Mouse (Mus musculus): ENCODE data around the gene Nos3. TPM values are rescaled to one million over a fixed set of nuclear protein-coding genes. Genes with fewer than 3 reads are reported as not detected.

The Nos3 gene
- polyA plus RNA-seq, 1 experiment = 4.0 TPM

- WGBS = 61% methylated on average over 6 of the region's 6 CpGs
- no peak overlapping the region for H3K27ac ChIP-seq (ENCODE audit: insufficient read depth, low read depth, low read length)
Measured at GRCm38 (mm10) chr5:24384407-24384806, 19.8 kb downstream of the Nos3 start.

GRCm38 (mm10) chr5:24385374-24385773 is 20.8 kb downstream of the Nos3 start:
- no peaks in the 10 kb centered on the region for H3K36me3 ChIP-seq (ENCODE audit: control insufficient read depth, insufficient read depth, low read length)
- TF ChIP-seq CTCF (IDR thresholded peaks at IDR 0.05; ENCODE audit: extremely low read depth, insufficient read length, insufficient replicate concordance, low read depth, low read length) (no peak), POLR2A (IDR thresholded peaks at IDR 0.05; ENCODE audit: low read depth, low read length) (no peak)
- H3K4me3 ChIP-seq (ENCODE audit: low read depth, low read length) = no peak overlapping the region
- no peak overlapping the region for H3K27ac ChIP-seq (ENCODE audit: insufficient read depth, low read depth, low read length)
- peaks cover 14% of the 10 kb centered on the region; the same call in 1 of the 2 replicates for H3K27me3 ChIP-seq (ENCODE audit: control insufficient read depth, insufficient read depth, low read length)
- peaks cover 25% of the 10 kb centered on the region for H3K4me1 ChIP-seq (ENCODE audit: control insufficient read depth, insufficient read depth, insufficient read length, low read length)
- 93% methylated on average over 5 of the region's 5 CpGs for WGBS

More at GRCm38 (mm10) chr5:24384407-24384806, 19.8 kb downstream of the Nos3 start:
- TF ChIP-seq POLR2A (IDR thresholded peaks at IDR 0.05; ENCODE audit: low read depth, low read length) = no peak
- H3K36me3 ChIP-seq (ENCODE audit: control insufficient read depth, insufficient read depth, low read length) = no peaks in the 10 kb centered on the region
- H3K27me3 ChIP-seq (ENCODE audit: control insufficient read depth, insufficient read depth, low read length) = peaks cover 14% of the 10 kb centered on the region; the same call in 1 of the 2 replicates
- peaks cover 24% of the 10 kb centered on the region for H3K4me1 ChIP-seq (ENCODE audit: control insufficient read depth, insufficient read depth, insufficient read length, low read length)
- no peak overlapping the region for H3K4me3 ChIP-seq (ENCODE audit: low read depth, low read length)

- WGBS = 85% methylated on average over 10 of the region's 10 CpGs
- TF ChIP-seq CTCF (IDR thresholded peaks at IDR 0.05; ENCODE audit: extremely low read depth, insufficient read length, insufficient replicate concordance, low read depth, low read length) (no peak), POLR2A (IDR thresholded peaks at IDR 0.05; ENCODE audit: low read depth, low read length) (no peak)
- no peak overlapping the region for H3K4me3 ChIP-seq (ENCODE audit: low read depth, low read length)
- H3K27me3 ChIP-seq (ENCODE audit: control insufficient read depth, insufficient read depth, low read length) = peaks cover 14% of the 10 kb centered on the region; the same call in 1 of the 2 replicates
- no peaks in the 10 kb centered on the region for H3K36me3 ChIP-seq (ENCODE audit: control insufficient read depth, insufficient read depth, low read length)
- peaks cover 25% of the 10 kb centered on the region for H3K4me1 ChIP-seq (ENCODE audit: control insufficient read depth, insufficient read depth, insufficient read length, low read length)
- no peak overlapping the region for H3K27ac ChIP-seq (ENCODE audit: insufficient read depth, low read depth, low read length)
Measured at GRCm38 (mm10) chr5:24385887-24386550, 21.4 kb downstream of the Nos3 start.

- TF ChIP-seq POLR2A (IDR thresholded peaks at IDR 0.05; ENCODE audit: low read depth, low read length) (no peak), CTCF (IDR thresholded peaks at IDR 0.05; ENCODE audit: extremely low read depth, insufficient read length, insufficient replicate concordance, low read depth, low read length) (no peak)
- WGBS = 1% methylated on average over 73 of the region's 73 CpGs
- Histone ChIP-seq H3K27me3 (ENCODE audit: control insufficient read depth, insufficient read depth, low read length) (peaks cover 14% of the 10 kb centered on the region; the same call in 1 of the 2 replicates), H3K27ac (ENCODE audit: insufficient read depth, low read depth, low read length) (no peak overlapping the region), H3K36me3 (ENCODE audit: control insufficient read depth, insufficient read depth, low read length) (no peaks in the 10 kb centered on the region), H3K4me1 (ENCODE audit: control insufficient read depth, insufficient read depth, insufficient read length, low read length) (peaks cover 25% of the 10 kb centered on the region), H3K4me3 (ENCODE audit: low read depth, low read length) (peak overlapping the region; percentile 55)
Measured at GRCm38 (mm10) chr5:24387264-24388241, 22.9 kb downstream of the Nos3 start.

GRCm38 (mm10) chr5:24388246-24388915 is 23.8 kb downstream of the Nos3 start:
- H3K36me3 ChIP-seq (ENCODE audit: control insufficient read depth, insufficient read depth, low read length) = no peaks in the 10 kb centered on the region
- H3K4me1 ChIP-seq (ENCODE audit: control insufficient read depth, insufficient read depth, insufficient read length, low read length) = peaks cover 21% of the 10 kb centered on the region
- H3K4me3 ChIP-seq (ENCODE audit: low read depth, low read length) = peak overlapping the region; percentile 55
- TF ChIP-seq CTCF (IDR thresholded peaks at IDR 0.05; ENCODE audit: extremely low read depth, insufficient read length, insufficient replicate concordance, low read depth, low read length) (no peak), POLR2A (IDR thresholded peaks at IDR 0.05; ENCODE audit: low read depth, low read length) (no peak)
- WGBS = 41% methylated on average over 26 of the region's 26 CpGs
- peaks cover 14% of the 10 kb centered on the region; the same call in 1 of the 2 replicates for H3K27me3 ChIP-seq (ENCODE audit: control insufficient read depth, insufficient read depth, low read length)
- no peak overlapping the region for H3K27ac ChIP-seq (ENCODE audit: insufficient read depth, low read depth, low read length)

- 69% methylated on average over 7 of the region's 7 CpGs for WGBS
- Histone ChIP-seq H3K4me3 (ENCODE audit: low read depth, low read length) (no peak overlapping the region), H3K27me3 (ENCODE audit: control insufficient read depth, insufficient read depth, low read length) (peaks cover 14% of the 10 kb centered on the region; the same call in 1 of the 2 replicates), H3K27ac (ENCODE audit: insufficient read depth, low read depth, low read length) (no peak overlapping the region), H3K36me3 (ENCODE audit: control insufficient read depth, insufficient read depth, low read length) (no peaks in the 10 kb centered on the region), H3K4me1 (ENCODE audit: control insufficient read depth, insufficient read depth, insufficient read length, low read length) (peaks cover 21% of the 10 kb centered on the region)
- no peak for TF ChIP-seq CTCF (IDR thresholded peaks at IDR 0.05; ENCODE audit: extremely low read depth, insufficient read length, insufficient replicate concordance, low read depth, low read length)
- no peak for TF ChIP-seq POLR2A (IDR thresholded peaks at IDR 0.05; ENCODE audit: low read depth, low read length)
Measured at GRCm38 (mm10) chr5:24389011-24389657, 24.5 kb downstream of the Nos3 start.
